Mouse (Mus musculus) ES-E14 (cell line): ENCODE measurements around the gene Terb2. TPM values are rescaled to one million over a fixed set of nuclear protein-coding genes. Genes with fewer than 3 reads are reported as not detected.

Source experiments
- DNase-seq: peaks from one replicate; pipeline ENCODE4 v3.0.0-alpha.2; 2013; ENCODE audit warnings: low read depth, low spot score
- H3K27ac ChIP-seq: 2 replicates; pipeline ENCODE4 v1.5.1; 2012; ENCODE audit warnings: low read depth, mild to moderate bottlenecking, low read length, moderate library complexity, mixed read lengths; ENCODE audit not compliant: poor library complexity, insufficient read depth, severe bottlenecking
- H3K36me3 ChIP-seq: 2 replicates; pipeline ENCODE4 v1.6.1; 2012; ENCODE audit warnings: mild to moderate bottlenecking, low read length, moderate library complexity, mixed read lengths; ENCODE audit not compliant: control insufficient read depth, poor library complexity, insufficient read depth, severe bottlenecking
- H3K4me1 ChIP-seq, 2 experiments: fragments of 150-350 bp in 1 of 2; sonication (generic) in 1 of 2; 2 replicates each; pipeline ENCODE4 v1.6.1; 2012; ENCODE audit warnings: low read length in 2 of 2, mild to moderate bottlenecking in 1 of 2, mixed read lengths in 1 of 2; ENCODE audit not compliant: control insufficient read depth in 2 of 2, insufficient read depth in 2 of 2, poor library complexity in 1 of 2
- H3K4me3 ChIP-seq, 2 experiments: fragments of 150-350 bp in 1 of 2; sonication (generic) in 1 of 2; 2 replicates each; pipeline ENCODE4 v1.5.1; 2012; ENCODE audit warnings: low read length in 2 of 2, low read depth in 1 of 2, mild to moderate bottlenecking in 1 of 2, mixed read lengths in 1 of 2; ENCODE audit not compliant: insufficient read depth in 1 of 2, poor library complexity in 1 of 2, severe bottlenecking in 1 of 2
- H3K9ac ChIP-seq: 2 replicates; pipeline ENCODE4 v1.6.1; 2012; ENCODE audit warnings: low read depth, mild to moderate bottlenecking, low read length, mixed read lengths; ENCODE audit not compliant: poor library complexity, insufficient read depth, severe bottlenecking
- H3K9me3 ChIP-seq: fragments of 150-350 bp; sonication (generic); 2 replicates; pipeline ENCODE4 v1.6.1; 2012; ENCODE audit warnings: low read depth, mild to moderate bottlenecking, low read length; ENCODE audit not compliant: control insufficient read depth, insufficient read depth
- CHD2 ChIP-seq: IDR thresholded peaks from 2 replicates; pipeline ENCODE4 v1.6.1; 2014; ENCODE audit warnings: mild to moderate bottlenecking, low read depth, low read length, inconsistent platforms
- HCFC1 ChIP-seq: IDR thresholded peaks from 2 replicates; pipeline ENCODE4 v1.6.1; 2012; ENCODE audit warnings: low read length, inconsistent platforms, borderline replicate concordance; ENCODE audit not compliant: insufficient read depth
- MAFK ChIP-seq: IDR thresholded peaks from 2 replicates; pipeline ENCODE4 v1.6.1; 2014; ENCODE audit warnings: mild to moderate bottlenecking, low read depth, low read length, inconsistent platforms; ENCODE audit not compliant: insufficient read depth
- ZC3H11A ChIP-seq: IDR thresholded peaks from 2 replicates; pipeline ENCODE4 v1.6.1; 2012; ENCODE audit warnings: low read depth, mild to moderate bottlenecking, inconsistent platforms, low read length, borderline replicate concordance
- ZNF384 ChIP-seq: IDR thresholded peaks from 2 replicates; pipeline ENCODE4 v1.6.1; 2012; ENCODE audit warnings: low read depth, low read length, inconsistent platforms
- in situ Hi-C, 2 experiments: fragments of 600-800 bp; cut with MboI; formaldehyde crosslinking; loops; one replicate each; pipeline ENCODE4 v1.15.1; 2025; ENCODE audit warnings: low sequenced_read_pairs in 2 of 2, inconsistent platforms in 1 of 2; ENCODE audit not compliant: unreplicated experiment in 2 of 2
- total RNA-seq: library from RNA; depleted of rRNA; stranded (reverse); fragments of 300-350 nt; gene quantifications from 2 replicates; pipeline ENCODE4 v1.2.3, GENCODE M21; 2012

Gene Terb2
- total RNA-seq, 1 experiment: 1.9 TPM

DNA sequence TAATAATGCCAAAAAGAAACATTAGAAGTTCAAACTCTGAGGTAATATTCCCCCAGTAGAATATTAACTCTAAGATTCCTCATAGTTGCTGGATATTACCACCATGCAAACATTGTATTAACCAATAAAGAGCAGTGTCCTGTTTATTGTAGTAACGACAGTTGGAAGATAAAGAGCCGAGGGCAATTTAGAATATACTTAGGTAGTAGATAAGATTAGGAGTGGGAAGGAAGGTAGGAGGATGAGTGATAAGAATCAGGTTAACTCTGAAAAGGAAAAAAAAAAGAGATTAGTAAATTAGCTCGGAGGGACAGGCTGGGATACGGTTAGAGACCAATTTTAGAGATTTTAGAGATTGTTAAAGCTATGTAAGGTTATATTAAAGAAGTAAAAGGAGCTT, 35.3 kb downstream of the Terb2 start:
- no peak for TF ChIP-seq MAFK
- no peak for TF ChIP-seq ZNF384
- no peak for TF ChIP-seq CHD2
- no peak for TF ChIP-seq HCFC1
- no peak for TF ChIP-seq ZC3H11A
- Histone ChIP-seq H3K4me1 (no peaks in the 10 kb centered on the region), H3K36me3 (no peaks in the 10 kb centered on the region), H3K4me3 (no peak overlapping the region), H3K9me3 (no peaks in the 10 kb centered on the region), H3K9ac (no peak overlapping the region), H3K27ac (no peak overlapping the region)
- in situ Hi-C loops: no loop called here
- no peak for DNase-seq

DNA sequence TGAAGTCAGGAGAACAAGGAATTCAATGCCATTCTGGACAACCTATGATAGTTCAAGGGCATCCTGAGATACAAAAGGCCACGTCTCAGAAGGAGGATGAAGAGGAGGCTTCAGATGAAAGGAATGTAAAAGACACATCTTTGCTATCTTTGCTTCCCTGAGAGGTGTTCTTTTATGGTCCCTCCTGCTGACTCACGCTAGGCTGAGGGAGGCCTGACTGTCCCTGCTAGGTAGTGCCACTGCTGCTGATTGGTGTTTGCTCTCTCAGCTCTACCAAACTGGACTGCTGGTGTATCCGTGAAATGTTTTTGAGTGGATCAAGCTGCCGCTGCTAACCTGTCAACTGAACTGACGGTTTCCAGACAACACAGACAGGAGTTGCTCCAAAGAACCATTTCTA, 35.7 kb downstream of the Terb2 start:
- in situ Hi-C loops: no loop called here
- no peaks in the 10 kb centered on the region for H3K9me3 ChIP-seq
- TF ChIP-seq HCFC1 (no peak), ZC3H11A (no peak), ZNF384 (no peak), MAFK (no peak), CHD2 (no peak)
- no peak overlapping the region for H3K4me3 ChIP-seq
- H3K27ac ChIP-seq: no peak overlapping the region
- no peak for DNase-seq
- no peak overlapping the region for H3K9ac ChIP-seq
- no peaks in the 10 kb centered on the region for H3K36me3 ChIP-seq
- H3K4me1 ChIP-seq: no peaks in the 10 kb centered on the region

DNA sequence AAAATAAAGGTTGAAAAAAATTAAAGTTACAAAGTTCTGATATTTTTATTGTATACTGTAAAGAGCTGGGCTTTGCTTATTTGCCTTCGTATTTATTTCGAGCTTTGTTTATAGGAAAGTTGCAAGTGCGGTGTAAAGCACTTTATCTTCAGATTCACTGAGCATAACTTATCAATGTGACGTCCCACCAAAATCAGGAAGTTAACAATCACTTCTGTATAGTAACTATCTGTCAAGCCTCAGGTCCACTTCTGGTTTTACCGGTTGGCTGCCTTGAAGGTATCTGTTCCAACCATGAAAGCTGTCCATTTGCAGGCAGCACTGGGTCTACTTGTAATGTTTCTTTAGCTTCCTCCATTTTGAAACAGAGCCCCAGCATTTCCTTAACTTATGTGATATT, 36.2 kb downstream of the Terb2 start:
- H3K27ac ChIP-seq: no peak overlapping the region
- TF ChIP-seq MAFK (no peak), CHD2 (no peak), HCFC1 (no peak), ZC3H11A (no peak)
- no peaks in the 10 kb centered on the region for H3K36me3 ChIP-seq
- H3K4me3 ChIP-seq: no peak overlapping the region
- H3K4me1 ChIP-seq: no peaks in the 10 kb centered on the region
- DNase-seq: no peak
- in situ Hi-C loops: no loop called here
- no peaks in the 10 kb centered on the region for H3K9me3 ChIP-seq
- no peak overlapping the region for H3K9ac ChIP-seq

DNA sequence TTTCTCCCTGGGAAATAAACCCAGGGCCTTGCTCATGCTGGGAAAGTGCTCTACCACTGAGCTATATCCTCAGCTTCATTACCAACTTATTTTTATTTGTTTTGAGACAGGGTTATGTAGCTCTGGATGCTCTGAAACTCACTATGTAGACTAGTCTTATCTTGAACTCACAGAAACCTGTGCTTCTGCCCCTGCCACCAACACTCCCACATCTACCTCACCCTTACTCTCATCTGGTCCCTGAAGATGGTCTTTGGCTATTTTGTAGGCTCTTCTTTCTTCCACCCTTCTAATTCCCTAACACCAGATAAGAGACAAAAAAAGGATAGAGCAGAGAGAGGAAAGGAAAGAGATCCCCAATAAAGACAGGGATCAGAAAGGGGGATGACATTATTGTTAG, 37.6 kb downstream of the Terb2 start:
- no peak for DNase-seq
- in situ Hi-C loops: no loop called here
- no peak overlapping the region for H3K4me3 ChIP-seq
- H3K9me3 ChIP-seq: no peaks in the 10 kb centered on the region
- no peak overlapping the region for H3K9ac ChIP-seq
- no peak overlapping the region for H3K27ac ChIP-seq
- no peaks in the 10 kb centered on the region for H3K36me3 ChIP-seq
- TF ChIP-seq ZC3H11A: no peak
- TF ChIP-seq MAFK: no peak
- TF ChIP-seq CHD2: no peak
- TF ChIP-seq HCFC1: no peak
- no peak for TF ChIP-seq ZNF384
- H3K4me1 ChIP-seq: no peaks in the 10 kb centered on the region

DNA sequence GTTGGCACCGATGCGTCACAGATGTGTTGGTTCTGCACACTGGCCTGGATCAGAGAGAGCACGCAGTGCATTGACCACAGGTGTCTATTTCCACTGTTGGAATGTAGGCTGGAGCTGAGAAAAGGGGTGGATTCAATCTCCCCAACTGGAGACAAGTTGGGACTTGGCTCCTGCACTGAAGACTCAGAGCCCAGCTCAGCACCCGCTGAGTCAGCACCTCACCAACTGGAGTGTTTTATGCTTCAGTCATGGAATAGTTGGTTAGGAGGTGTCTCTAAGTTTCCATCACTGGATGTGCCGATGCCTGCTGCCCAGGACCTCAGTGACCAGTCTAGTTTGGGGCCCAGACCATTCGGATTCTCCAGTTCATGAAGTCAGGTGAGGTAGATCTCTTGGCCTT, 44.3 kb downstream of the Terb2 start:
- H3K36me3 ChIP-seq: no peaks in the 10 kb centered on the region; the same call in 1 of the 2 replicates
- H3K4me3 ChIP-seq: no peak overlapping the region
- H3K9ac ChIP-seq: no peak overlapping the region
- no peak overlapping the region for H3K27ac ChIP-seq
- TF ChIP-seq HCFC1 (no peak), ZC3H11A (no peak), CHD2 (no peak), MAFK (peak; percentile 81; the same call in 1 of the 2 replicates), ZNF384 (no peak)
- no peak for DNase-seq
- H3K9me3 ChIP-seq: no peaks in the 10 kb centered on the region
- in situ Hi-C loops: no loop called here
- H3K4me1 ChIP-seq: peaks cover 5 to 8% of the 10 kb centered on the region in 2 experiments; a peak in 2 of 4 replicates
